Mouse (Mus musculus) midbrain, embryonic 14.5 days (tissue): ENCODE measurements around the gene Pramef12. TPM values are rescaled to one million over a fixed set of nuclear protein-coding genes. Genes with fewer than 3 reads are reported as not detected.

Source experiments
- polyA plus RNA-seq: library from polyadenylated mRNA; unstranded; fragments of >200 nt; fragmentation: Nextera tagmentation; extraction: Ambion mirVana; gene quantifications from 2 replicates; pipeline ENCODE4 v1.2.1, GENCODE M21; 2014

Gene Pramef12
- polyA plus RNA-seq, 1 experiment from 2014 or later: not detected

Other genes with a start within 250 kb of the Pramef12 start
- gene Oog3, start 245.8 kb downstream of the Pramef12 start, polyA plus RNA-seq: not detected in 2 replicates
- gene Oog2, start 217.7 kb downstream of the Pramef12 start, polyA plus RNA-seq: not detected in 2 replicates
- gene C87977, start 195.1 kb downstream of the Pramef12 start, polyA plus RNA-seq: not detected in 2 replicates
- gene Pramel5, start 128.0 kb downstream of the Pramef12 start, polyA plus RNA-seq: not detected in 2 replicates
- not detected in 2 replicates for gene Gm13128, start 78.2 kb downstream of the Pramef12 start, polyA plus RNA-seq
- gene Gm13119, start 50.5 kb downstream of the Pramef12 start, polyA plus RNA-seq: not detected in 2 replicates
- gene Pramef20, start 30.5 kb downstream of the Pramef12 start, polyA plus RNA-seq: not detected in 2 replicates
- not detected in 2 replicates for gene 1700012P22Rik, start 30.3 kb upstream of the Pramef12 start, polyA plus RNA-seq
- not detected in 2 replicates for gene Gm9944, start 44.9 kb upstream of the Pramef12 start, polyA plus RNA-seq
- gene Aadacl3, start 55.3 kb upstream of the Pramef12 start, polyA plus RNA-seq: not detected in 2 replicates
- not detected in 2 replicates for gene 9430007A20Rik, start 111.4 kb upstream of the Pramef12 start, polyA plus RNA-seq
- not detected in 2 replicates for gene Gm13124, start 156.7 kb upstream of the Pramef12 start, polyA plus RNA-seq
- not detected in 2 replicates for gene Aadacl4, start 205.2 kb upstream of the Pramef12 start, polyA plus RNA-seq